Mouse (Mus musculus): Measurements from ENCODE around the gene Olfr1161. TPM values are rescaled to one million over a fixed set of nuclear protein-coding genes. Genes with fewer than 3 reads are reported as not detected.

Olfr1161 gene
- not detected for total RNA-seq (2023)

GRCm38 (mm10) chr2:88022474-88022873, at the start of gene Olfr1161:
Gene Olfr1161 (plus strand): TSS chr2:88022774.

GRCm38 (mm10) chr2:87974563-87974962, 48.0 kb upstream of the Olfr1161 start, which contains the start of gene Olfr74:
Gene Olfr74 (minus strand): TSS chr2:87974663.

GRCm38 (mm10) chr2:87989813-87990212, 32.8 kb upstream of the Olfr1161 start, which contains the start of gene Olfr1158:
Gene Olfr1158 (plus strand): TSS chr2:87990113.

GRCm38 (mm10) chr2:88007515-88008318, 14.9 kb upstream of the Olfr1161 start, which contains the start of gene Olfr1160:
Gene Olfr1160 (minus strand): TSS chr2:88008268.

GRCm38 (mm10) chr2:88037599-88037998, 15.0 kb downstream of the Olfr1161 start, which contains the start of gene Olfr73:
Gene Olfr73 (minus strand): TSS chr2:88037699.

GRCm38 (mm10) chr2:88051029-88051428, 28.5 kb downstream of the Olfr1161 start, which contains the start of gene Olfr1162:
Gene Olfr1162 (minus strand): TSS chr2:88051129.

GRCm38 (mm10) chr2:88071730-88072129, 49.2 kb downstream of the Olfr1161 start, which contains the start of gene Olfr1163:
Gene Olfr1163 (minus strand): TSS chr2:88071830.

Other genes with a start within 250 kb of the Olfr1161 start
- gene Olfr152, start 243.3 kb upstream of the Olfr1161 start, total RNA-seq (2023), result not detected
- not detected for gene Olfr1143, start 222.2 kb upstream of the Olfr1161 start, total RNA-seq (2023)
- gene Olfr1145, start 213.0 kb upstream of the Olfr1161 start, total RNA-seq (2023), result not detected
- not detected for gene Olfr1148, start 192.2 kb upstream of the Olfr1161 start, total RNA-seq (2023)
- not detected for gene Olfr1150-ps1, start 178.8 kb upstream of the Olfr1161 start, total RNA-seq (2023)
- gene Olfr1151, start 166.9 kb upstream of the Olfr1161 start, total RNA-seq (2023), result not detected
- gene Olfr1152, start 156.3 kb upstream of the Olfr1161 start, total RNA-seq (2023), result not detected
- not detected for gene Olfr1153, start 127.8 kb upstream of the Olfr1161 start, total RNA-seq (2023)
- gene Olfr1154, start 117.6 kb upstream of the Olfr1161 start, total RNA-seq (2023), result not detected
- gene Olfr1155, start 77.6 kb upstream of the Olfr1161 start, total RNA-seq (2023), result not detected
- not detected for gene Olfr1156, start 69.7 kb upstream of the Olfr1161 start, total RNA-seq (2023)
- not detected for gene Olfr1157, start 54.5 kb upstream of the Olfr1161 start, total RNA-seq (2023)
- gene Olfr74, start 48.1 kb upstream of the Olfr1161 start, total RNA-seq (2023), result not detected
- not detected for gene Olfr1158, start 32.7 kb upstream of the Olfr1161 start, total RNA-seq (2023)
- not detected for gene Olfr1160, start 14.5 kb upstream of the Olfr1161 start, total RNA-seq (2023)
- gene Olfr73, start 14.9 kb downstream of the Olfr1161 start, total RNA-seq (2023), result not detected
- not detected for gene Olfr1162, start 28.4 kb downstream of the Olfr1161 start, total RNA-seq (2023)
- not detected for gene Olfr1163, start 49.1 kb downstream of the Olfr1161 start, total RNA-seq (2023)
- not detected for gene Olfr1164, start 71.2 kb downstream of the Olfr1161 start, total RNA-seq (2023)
- not detected for gene Olfr1166, start 105.5 kb downstream of the Olfr1161 start, total RNA-seq (2023)
- gene Olfr1167, start 132.4 kb downstream of the Olfr1161 start, total RNA-seq (2023), result not detected
- gene Olfr1168, start 159.1 kb downstream of the Olfr1161 start, total RNA-seq (2023), result not detected
- gene Olfr1170, start 205.6 kb downstream of the Olfr1161 start, total RNA-seq (2023), result not detected